Mouse (Mus musculus): ENCODE measurements at regions not wholly inside any gene's neighbourhood (a gene's known extent, or its start where the extent isn't known, plus 50 kb on each side); places are given as distances from the start of the nearest gene placed in this dataset.

DNA sequence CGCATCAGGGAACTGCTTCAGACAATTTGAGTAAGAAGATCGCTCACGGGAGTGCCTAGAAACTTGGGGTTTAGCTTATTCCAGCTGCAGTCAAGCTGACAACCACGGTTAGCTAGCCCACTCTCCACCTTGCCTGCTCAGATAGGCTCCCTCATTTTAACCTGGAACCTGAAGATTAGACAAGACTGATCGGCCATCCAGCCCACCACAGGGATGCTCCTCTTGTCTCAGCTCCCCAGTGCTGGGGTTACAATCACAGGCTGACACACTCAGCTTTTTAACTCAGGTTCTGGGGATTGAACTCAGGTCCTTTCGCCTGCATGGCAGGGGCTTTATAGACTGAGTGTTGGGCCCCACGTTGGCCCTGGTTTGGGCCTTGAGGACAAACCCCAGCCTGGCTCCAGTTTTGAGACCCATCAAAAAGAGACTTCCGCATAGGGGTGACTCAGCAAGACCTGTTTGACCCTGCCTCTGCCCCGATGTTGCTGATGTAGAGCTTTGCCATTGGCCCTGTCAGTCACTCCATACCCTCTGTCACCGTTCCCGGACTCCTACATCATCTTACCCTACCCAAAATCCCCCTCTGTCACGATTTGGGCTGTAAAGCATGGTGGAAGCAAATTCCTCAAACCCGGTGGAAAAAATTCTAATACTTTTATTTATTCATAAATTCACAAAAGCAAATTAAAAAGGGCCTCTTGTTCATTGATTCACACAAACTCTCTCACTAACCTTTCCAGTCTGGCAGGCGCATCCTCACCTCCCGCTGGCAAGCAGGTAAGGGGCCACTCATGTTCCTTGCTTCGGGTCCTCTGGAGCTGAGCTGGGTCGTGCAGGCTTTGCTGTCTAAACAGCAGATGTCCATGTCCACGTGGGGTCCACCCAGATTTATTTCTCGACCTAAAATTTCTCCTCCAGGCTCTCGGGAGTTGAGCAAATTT is 67.6 kb upstream of the Vrk1 start:
- TF ChIP-seq CTCF (IDR thresholded peaks at IDR 0.05) = no peak
- TF ChIP-seq EP300 (IDR thresholded peaks at IDR 0.05) = no peak

All from lung, postnatal 0 days (tissue).